In the genomic region with DNA sequence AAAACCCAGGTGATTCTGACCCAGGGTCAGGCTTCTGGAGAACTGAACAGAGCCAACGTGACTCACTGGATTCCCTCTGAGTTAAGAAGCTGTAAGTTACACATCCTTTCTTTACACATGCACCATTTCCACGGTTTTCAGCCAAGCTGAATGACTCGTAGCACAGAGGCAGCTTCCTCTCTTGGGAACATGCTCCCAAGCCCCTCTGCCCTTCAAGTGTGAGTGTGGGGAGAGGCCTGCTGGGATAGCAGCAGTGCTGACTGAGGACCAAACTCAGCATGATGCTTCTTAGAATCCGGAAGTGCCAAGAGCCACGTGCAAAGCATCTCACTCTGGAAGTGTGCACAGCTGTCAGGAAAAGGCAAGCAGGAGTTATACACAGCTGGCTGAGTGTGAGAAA, we compare ENCODE assay signal across 21 mouse cellular contexts.
DNase-seq lines count a peak whose midpoint lies in the region; ATAC-seq and TF ChIP-seq lines count a peak whose summit lies in the region.
"Had no signal": no experiment of that assay in that cellular context is flagged by ENCODE, and none has a peak within 500 bp of the region (broad histone marks: within the 10 kb centered on the region; RNA-seq: fewer than 3 reads in every experiment).

No protein-coding gene starts in this region.

- WGBS in kidney, adult 2 months: 56% methylated on average over 5 of the region's 5 CpGs
- WGBS in kidney, embryonic 15.5 days: 54% methylated on average over 5 of the region's 5 CpGs

- no peak for TF ChIP-seq CTCF in kidney, adult 2 months (conservative IDR thresholded peaks at IDR 0.05; ENCODE audit: insufficient read depth, insufficient read length, low read depth, low read length)

- no peak overlapping the region for H3K27ac ChIP-seq in kidney, adult 2 months (ENCODE audit: insufficient read depth, low read depth, low read length)
- no peak overlapping the region for H3K27ac ChIP-seq in kidney, embryonic 15.5 days
- H3K27ac ChIP-seq: forebrain, embryonic 15.5 days; heart, embryonic 10.5 days; hindbrain, postnatal 0 days; limb, embryonic 13.5 days; liver, embryonic 13.5 days had no signal

- no peaks in the 10 kb centered on the region for H3K4me1 ChIP-seq in kidney, adult 2 months (ENCODE audit: control insufficient read depth, insufficient read depth, low read length)
- peaks cover 7% of the 10 kb centered on the region for H3K4me1 ChIP-seq in kidney, embryonic 15.5 days
- H3K4me1 ChIP-seq: forebrain, embryonic 15.5 days; liver, embryonic 13.5 days had no signal

- H3K9me3 ChIP-seq in kidney, embryonic 15.5 days (replicated peaks): no peaks in the 10 kb centered on the region
- H3K9me3 ChIP-seq: forebrain, embryonic 15.5 days; heart, embryonic 10.5 days; limb, embryonic 13.5 days; liver, embryonic 13.5 days had no signal

- no peak for ATAC-seq in kidney, embryonic 15.5 days (replicated peaks; ENCODE audit: low FRiP score)
- ATAC-seq: CD4-positive, CD25-positive, alpha-beta regulatory T cell, adult 4 months; forebrain, embryonic 15.5 days; hindbrain, postnatal 0 days had no signal

- no peak for TF ChIP-seq POLR2A in kidney, adult 2 months (IDR thresholded peaks at IDR 0.05; ENCODE audit: low read depth, low read length)

- no peaks in the 10 kb centered on the region for H3K36me3 ChIP-seq in kidney, adult 2 months (ENCODE audit: control insufficient read depth, insufficient read depth, low read length)
- H3K36me3 ChIP-seq in kidney, embryonic 15.5 days: no peaks in the 10 kb centered on the region
- H3K36me3 ChIP-seq: forebrain, embryonic 15.5 days; heart, embryonic 10.5 days; liver, embryonic 13.5 days had no signal

- H3K9ac ChIP-seq in kidney, embryonic 15.5 days: no peak overlapping the region
- H3K9ac ChIP-seq: forebrain, embryonic 15.5 days; limb, embryonic 13.5 days; liver, embryonic 13.5 days had no signal

- peak; percentile 15 for DNase-seq in cerebellum, adult 11-12 months
- DNase-seq in cerebellum, adult 9-10 months: no peak
- peak; percentile 14 for DNase-seq in kidney, adult 2 months
- DNase-seq in 3T3-L1 (ENCODE audit: low read depth, low spot score): peak; percentile 83
- DNase-seq in lung, postnatal 14 days: peak; percentile 38
- no peak for DNase-seq in thymus, postnatal 36 days
- DNase-seq in adrenal gland, adult 2 months: no peak
- DNase-seq: embryo, embryonic 11 days; gastrocnemius, postnatal 14 days; heart, postnatal 36 days; kidney, adult 11 months; kidney, postnatal 4 days; liver, embryonic 13.5 days; retina, postnatal 1 day had no signal

- no peaks in the 10 kb centered on the region for H3K27me3 ChIP-seq in kidney, adult 2 months (replicated peaks; ENCODE audit: control insufficient read depth, insufficient read depth, low read length)
- no peaks in the 10 kb centered on the region for H3K27me3 ChIP-seq in kidney, embryonic 15.5 days
- H3K27me3 ChIP-seq: forebrain, embryonic 15.5 days; limb, embryonic 13.5 days; liver, embryonic 13.5 days had no signal

- no peak overlapping the region for H3K4me2 ChIP-seq in kidney, embryonic 15.5 days
- H3K4me2 ChIP-seq: forebrain, embryonic 15.5 days; limb, embryonic 13.5 days; liver, embryonic 13.5 days; midbrain, embryonic 11.5 days had no signal

- no peak overlapping the region for H3K4me3 ChIP-seq in kidney, adult 2 months (ENCODE audit: insufficient read depth, low read depth, low read length)
- H3K4me3 ChIP-seq in kidney, embryonic 15.5 days (replicated peaks): no peak overlapping the region
- H3K4me3 ChIP-seq: forebrain, embryonic 15.5 days; heart, embryonic 10.5 days; limb, embryonic 13.5 days; liver, embryonic 13.5 days had no signal

Comparison
In these comparisons a context has a peak if more than half of its experiments do, and no peak if none do; other contexts are left out.
1. DNase-seq: peak in cerebellum, adult 11-12 months (single experiment), kidney, adult 2 months (single experiment), 3T3-L1 (single experiment) and lung, postnatal 14 days (single experiment); none in cerebellum, adult 9-10 months (single experiment), thymus, postnatal 36 days (0 of 2) and adrenal gland, adult 2 months (single experiment).